Mouse (Mus musculus): Measurements from ENCODE around the gene Ttc13. TPM values are rescaled to one million over a fixed set of nuclear protein-coding genes. Genes with fewer than 3 reads are reported as not detected.

Ttc13 gene
- polyA plus RNA-seq, 1 experiment from 2014 or later = 41.2 TPM

GRCm38 (mm10) chr8:124657961-124658360 is 63.8 kb downstream of the Ttc13 start:
- no peak for ATAC-seq (ENCODE audit: insufficient number of reproducible peaks, low FRiP score, low TSS enrichment, low read depth)
- Histone ChIP-seq H3K9ac (no peak overlapping the region), H3K27me3 (no peaks in the 10 kb centered on the region), H3K9me3 (replicated peaks) (no peaks in the 10 kb centered on the region), H3K27ac (replicated peaks) (peak overlapping the region; percentile 44; the same call in 1 of the 2 replicates), H3K4me3 (replicated peaks) (no peak overlapping the region), H3K4me1 (peaks cover 70% of the 10 kb centered on the region), H3K4me2 (replicated peaks) (no peak overlapping the region), H3K36me3 (peaks cover 8% of the 10 kb centered on the region; the same call in 1 of the 2 replicates)
- 80% methylated on average over 7 of the region's 7 CpGs for WGBS

- no peaks in the 10 kb centered on the region for H3K9me3 ChIP-seq (replicated peaks)
- peak overlapping the region; percentile 78 for H3K27ac ChIP-seq (replicated peaks)
- peaks cover 60% of the 10 kb centered on the region for H3K4me1 ChIP-seq
- 60% methylated on average over 28 of the region's 28 CpGs for WGBS
- H3K36me3 ChIP-seq = peaks cover 15% of the 10 kb centered on the region; the same call in 1 of the 2 replicates
- ATAC-seq (ENCODE audit: insufficient number of reproducible peaks, low FRiP score, low TSS enrichment, low read depth) = no peak; the same call in 1 of the 2 replicates
- H3K4me2 ChIP-seq (replicated peaks) = no peak overlapping the region
- H3K27me3 ChIP-seq = no peaks in the 10 kb centered on the region
- no peak overlapping the region for H3K9ac ChIP-seq
- no peak overlapping the region for H3K4me3 ChIP-seq (replicated peaks)
These were observed 68.0 kb downstream of the Ttc13 start for GRCm38 (mm10) chr8:124653568-124654475.

GRCm38 (mm10) chr8:124652546-124652945 is 69.2 kb downstream of the Ttc13 start:
- peak overlapping the region; percentile 78 for H3K27ac ChIP-seq (replicated peaks)
- no peak overlapping the region for H3K4me2 ChIP-seq (replicated peaks)
- H3K9ac ChIP-seq = no peak overlapping the region
- no peaks in the 10 kb centered on the region for H3K27me3 ChIP-seq
- H3K9me3 ChIP-seq (replicated peaks) = no peaks in the 10 kb centered on the region
- H3K36me3 ChIP-seq = peaks cover 15% of the 10 kb centered on the region; the same call in 1 of the 2 replicates
- WGBS = 22% methylated on average over 4 of the region's 4 CpGs
- peak; percentile 68 for ATAC-seq (ENCODE audit: insufficient number of reproducible peaks, low FRiP score, low TSS enrichment, low read depth)
- H3K4me3 ChIP-seq (replicated peaks) = no peak overlapping the region
- H3K4me1 ChIP-seq = peaks cover 53% of the 10 kb centered on the region

GRCm38 (mm10) chr8:124651776-124652175 is 70.0 kb downstream of the Ttc13 start:
- H3K4me3 ChIP-seq (replicated peaks) = no peak overlapping the region
- peaks cover 15% of the 10 kb centered on the region; the same call in 1 of the 2 replicates for H3K36me3 ChIP-seq
- H3K27ac ChIP-seq (replicated peaks) = no peak overlapping the region; the same call in 1 of the 2 replicates
- 76% methylated on average over 20 of the region's 20 CpGs for WGBS
- H3K9ac ChIP-seq = no peak overlapping the region
- no peak overlapping the region for H3K4me2 ChIP-seq (replicated peaks)
- no peak for ATAC-seq (ENCODE audit: insufficient number of reproducible peaks, low FRiP score, low TSS enrichment, low read depth)
- no peaks in the 10 kb centered on the region for H3K27me3 ChIP-seq
- peaks cover 51% of the 10 kb centered on the region for H3K4me1 ChIP-seq
- no peaks in the 10 kb centered on the region for H3K9me3 ChIP-seq (replicated peaks)

- no peaks in the 10 kb centered on the region for H3K27me3 ChIP-seq
- no peak overlapping the region for H3K27ac ChIP-seq (replicated peaks)
- H3K9me3 ChIP-seq (replicated peaks) = no peaks in the 10 kb centered on the region
- no peak overlapping the region for H3K9ac ChIP-seq
- peaks cover 53% of the 10 kb centered on the region for H3K4me1 ChIP-seq
- ATAC-seq (ENCODE audit: insufficient number of reproducible peaks, low FRiP score, low TSS enrichment, low read depth) = no peak
- H3K4me2 ChIP-seq (replicated peaks) = no peak overlapping the region
- no peak overlapping the region for H3K4me3 ChIP-seq (replicated peaks)
- peaks cover 7% of the 10 kb centered on the region; the same call in 1 of the 2 replicates for H3K36me3 ChIP-seq
These were observed 73.5 kb downstream of the Ttc13 start for GRCm38 (mm10) chr8:124648311-124648710.

GRCm38 (mm10) chr8:124643540-124644339 is 78.0 kb downstream of the Ttc13 start:
- Histone ChIP-seq H3K27me3 (no peaks in the 10 kb centered on the region), H3K9me3 (replicated peaks) (0 out of 2 replicates have a peak, but pooled peaks cover 4% of the 10 kb centered on the region), H3K4me1 (peaks cover 38% of the 10 kb centered on the region), H3K4me3 (replicated peaks) (no peak overlapping the region; the same call in 1 of the 2 replicates), H3K36me3 (peaks cover 23% of the 10 kb centered on the region), H3K9ac (no peak overlapping the region; the same call in 1 of the 2 replicates), H3K4me2 (replicated peaks) (peak overlapping the region; percentile 17), H3K27ac (replicated peaks) (peak overlapping the region; percentile 92)
- peak; percentile 87 for ATAC-seq (ENCODE audit: insufficient number of reproducible peaks, low FRiP score, low TSS enrichment, low read depth)
- 33% methylated on average over 18 of the region's 18 CpGs for WGBS

GRCm38 (mm10) chr8:124641599-124641998 is 80.2 kb downstream of the Ttc13 start:
- H3K4me2 ChIP-seq (replicated peaks) = no peak overlapping the region
- H3K4me3 ChIP-seq (replicated peaks) = no peak overlapping the region
- no peak overlapping the region for H3K9ac ChIP-seq
- H3K27ac ChIP-seq (replicated peaks) = no peak overlapping the region
- 0 out of 2 replicates have a peak, but pooled peaks cover 4% of the 10 kb centered on the region for H3K9me3 ChIP-seq (replicated peaks)
- ATAC-seq (ENCODE audit: insufficient number of reproducible peaks, low FRiP score, low TSS enrichment, low read depth) = no peak
- H3K36me3 ChIP-seq = peaks cover 44% of the 10 kb centered on the region
- peaks cover 34% of the 10 kb centered on the region for H3K4me1 ChIP-seq
- WGBS = 93% methylated on average over 8 of the region's 8 CpGs
- no peaks in the 10 kb centered on the region for H3K27me3 ChIP-seq

- H3K27ac ChIP-seq (replicated peaks) = no peak overlapping the region
- peaks cover 50% of the 10 kb centered on the region for H3K36me3 ChIP-seq
- no peaks in the 10 kb centered on the region for H3K27me3 ChIP-seq
- H3K4me1 ChIP-seq = peaks cover 34% of the 10 kb centered on the region
- H3K4me3 ChIP-seq (replicated peaks) = no peak overlapping the region
- no peaks in the 10 kb centered on the region for H3K9me3 ChIP-seq (replicated peaks)
- no peak overlapping the region for H3K4me2 ChIP-seq (replicated peaks)
- ATAC-seq (ENCODE audit: insufficient number of reproducible peaks, low FRiP score, low TSS enrichment, low read depth) = no peak
- H3K9ac ChIP-seq = no peak overlapping the region
- 84% methylated on average over 8 of the region's 8 CpGs for WGBS
These were observed 86.6 kb downstream of the Ttc13 start for GRCm38 (mm10) chr8:124635247-124635502.

GRCm38 (mm10) chr8:124634411-124635246 is 87.2 kb downstream of the Ttc13 start:
- Histone ChIP-seq H3K4me2 (replicated peaks) (no peak overlapping the region), H3K9me3 (replicated peaks) (no peaks in the 10 kb centered on the region), H3K36me3 (peaks cover 46% of the 10 kb centered on the region), H3K4me1 (peaks cover 36% of the 10 kb centered on the region), H3K4me3 (replicated peaks) (no peak overlapping the region), H3K9ac (no peak overlapping the region), H3K27me3 (no peaks in the 10 kb centered on the region), H3K27ac (replicated peaks) (no peak overlapping the region)
- WGBS = 78% methylated on average over 13 of the region's 13 CpGs
- ATAC-seq (ENCODE audit: insufficient number of reproducible peaks, low FRiP score, low TSS enrichment, low read depth) = no peak

GRCm38 (mm10) chr8:124633001-124633703 is 88.6 kb downstream of the Ttc13 start:
- no peak overlapping the region; the same call in 1 of the 2 replicates for H3K27ac ChIP-seq (replicated peaks)

More at GRCm38 (mm10) chr8:124633001-124633703, 88.6 kb downstream of the Ttc13 start:
- Histone ChIP-seq H3K4me1 (peaks cover 36% of the 10 kb centered on the region), H3K27me3 (no peaks in the 10 kb centered on the region), H3K9ac (no peak overlapping the region), H3K36me3 (peaks cover 31% of the 10 kb centered on the region), H3K4me2 (replicated peaks) (no peak overlapping the region), H3K9me3 (replicated peaks) (no peaks in the 10 kb centered on the region), H3K4me3 (replicated peaks) (no peak overlapping the region)
- 75% methylated on average over 14 of the region's 14 CpGs for WGBS
- no peak for ATAC-seq (ENCODE audit: insufficient number of reproducible peaks, low FRiP score, low TSS enrichment, low read depth)

All from embryonic facial prominence, embryonic 15.5 days (tissue).